12 mouse cellular contexts compared by ENCODE assay signal in the genomic region with DNA sequence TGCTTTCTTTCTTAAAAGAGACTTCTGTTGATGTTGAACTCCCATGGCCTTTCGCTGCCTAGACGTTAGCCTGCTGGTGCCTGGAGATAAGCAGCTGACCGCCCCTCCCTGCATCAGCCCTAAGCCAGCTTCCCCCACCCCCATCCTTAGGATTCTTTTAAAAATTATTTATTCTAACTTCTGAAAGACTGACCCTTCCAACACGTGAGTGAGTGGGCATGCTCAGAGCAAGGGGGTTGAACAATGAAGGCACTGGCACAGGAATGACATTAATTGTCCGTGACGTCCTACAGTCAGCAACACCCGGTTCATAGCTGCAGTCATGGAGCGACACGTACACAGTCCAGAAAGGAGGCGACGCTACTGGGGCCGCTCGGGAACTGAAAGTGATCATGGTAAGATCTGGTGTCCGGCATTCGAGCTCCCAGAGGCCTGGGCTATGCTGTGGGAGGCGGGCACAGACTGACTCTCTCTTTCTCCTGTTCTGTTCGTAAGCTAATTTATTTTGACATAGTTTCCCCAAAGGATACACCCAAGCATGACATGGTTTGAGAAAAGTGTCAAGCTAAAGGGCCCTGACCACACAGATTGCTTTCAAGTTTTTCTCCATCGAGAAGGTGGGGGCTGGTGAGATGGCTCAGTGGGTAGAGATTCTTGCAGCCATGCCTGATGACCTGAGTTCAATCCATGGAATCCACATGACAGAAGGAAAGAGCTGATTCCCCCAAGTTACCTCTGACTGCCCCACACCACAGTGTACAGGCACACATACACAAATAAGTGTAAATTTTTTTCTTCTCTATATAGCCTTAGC. TPM values are rescaled to one million over a fixed set of nuclear protein-coding genes. Genes with fewer than 3 reads are reported as not detected.
A peak's percentile ranks its signal among the peaks of the same experiment; 100 is the strongest.
DNase-seq lines count a peak whose midpoint lies in the region; ATAC-seq and TF ChIP-seq lines count a peak whose summit lies in the region.
"Had no signal": no experiment of that assay in that cellular context is flagged by ENCODE, and none has a peak within 500 bp of the region (broad histone marks: within the 10 kb centered on the region; RNA-seq: fewer than 3 reads in every experiment).

No protein-coding gene starts in this region.

- no peak for TF ChIP-seq CTCF in forebrain, postnatal 0 days (IDR thresholded peaks at IDR 0.05; ENCODE audit: low read depth)

- H3K4me3 ChIP-seq in kidney, embryonic 16.5 days (ENCODE audit: low read length), result no peak overlapping the region
- H3K4me3 ChIP-seq in liver, embryonic 13.5 days (replicated peaks), result peak overlapping the region; percentile 57
- H3K4me3 ChIP-seq in forebrain, postnatal 0 days (ENCODE audit: low read depth, low read length), result no peak overlapping the region

- H3K4me1 ChIP-seq in kidney, embryonic 16.5 days (ENCODE audit: insufficient read depth, low read length), result peaks cover 33% of the 10 kb centered on the region
- peaks cover 67% of the 10 kb centered on the region for H3K4me1 ChIP-seq in liver, embryonic 13.5 days (replicated peaks)
- no peaks in the 10 kb centered on the region for H3K4me1 ChIP-seq in forebrain, postnatal 0 days (ENCODE audit: insufficient read depth)

- peaks cover 33% of the 10 kb centered on the region for H3K36me3 ChIP-seq in kidney, embryonic 16.5 days (ENCODE audit: insufficient read depth, low read length)
- H3K36me3 ChIP-seq in liver, embryonic 13.5 days, result no peaks in the 10 kb centered on the region
- no peaks in the 10 kb centered on the region; the same call in 1 of the 2 replicates for H3K36me3 ChIP-seq in forebrain, postnatal 0 days (ENCODE audit: insufficient read depth)

- H3K27me3 ChIP-seq in kidney, embryonic 16.5 days (ENCODE audit: insufficient read depth, low read length), result no peaks in the 10 kb centered on the region
- H3K27me3 ChIP-seq in liver, embryonic 13.5 days, result no peaks in the 10 kb centered on the region
- no peaks in the 10 kb centered on the region for H3K27me3 ChIP-seq in forebrain, postnatal 0 days (ENCODE audit: insufficient read depth, low read length)
- H3K27me3 ChIP-seq: Patski had no signal

- WGBS in kidney, embryonic 16.5 days, result 36% methylated on average over 18 of the region's 18 CpGs
- 21% methylated on average over 18 of the region's 18 CpGs for WGBS in liver, embryonic 13.5 days (ENCODE audit: insufficient replicate concordance)
- WGBS in forebrain, postnatal 0 days, result 75% methylated on average over 18 of the region's 18 CpGs

- peak; percentile 69 for ATAC-seq in kidney, embryonic 16.5 days (ENCODE audit: low FRiP score, low TSS enrichment)
- peak; percentile 57 for ATAC-seq in common myeloid progenitor, adult 5-6 weeks (replicated peaks; ENCODE audit: low read depth, poor library complexity, severe bottlenecking)
- ATAC-seq in liver, embryonic 13.5 days (ENCODE audit: low read depth), result peak; percentile 93
- ATAC-seq in forebrain, postnatal 0 days, result no peak
- ATAC-seq: Patski had no signal

- no peak for DNase-seq in kidney, adult 11 months
- peak; percentile 80 for DNase-seq in liver, embryonic 13.5 days
- DNase-seq in spleen, postnatal 10 days (ENCODE audit: low spot score in 2 of 2), result peak; percentile 47 to 66
- no peak for DNase-seq in embryo, embryonic 9.5 days (ENCODE audit: extremely low spot score)
- no peak for DNase-seq in forebrain, postnatal 0 days
- DNase-seq: cerebellum, adult 2 months had no signal

- no peak overlapping the region for H3K4me2 ChIP-seq in kidney, embryonic 16.5 days (replicated peaks; ENCODE audit: low read depth, low read length)
- peak overlapping the region; percentile 65 for H3K4me2 ChIP-seq in liver, embryonic 13.5 days
- H3K4me2 ChIP-seq in forebrain, postnatal 0 days (ENCODE audit: low read depth), result no peak overlapping the region

- 0 out of 2 replicates have a peak overlapping the region, but pooled peaks have one; percentile 15 for H3K9ac ChIP-seq in kidney, embryonic 16.5 days (replicated peaks; ENCODE audit: low read length)
- H3K9ac ChIP-seq in liver, embryonic 13.5 days, result peak overlapping the region; percentile 75
- no peak overlapping the region for H3K9ac ChIP-seq in forebrain, postnatal 0 days

- H3K9me3 ChIP-seq in kidney, embryonic 16.5 days (ENCODE audit: low read length), result no peaks in the 10 kb centered on the region
- H3K9me3 ChIP-seq in liver, embryonic 13.5 days (replicated peaks), result no peaks in the 10 kb centered on the region
- no peaks in the 10 kb centered on the region for H3K9me3 ChIP-seq in forebrain, postnatal 0 days (ENCODE audit: low read length)

- H3K27ac ChIP-seq in kidney, embryonic 16.5 days (ENCODE audit: low read length), result peak overlapping the region; percentile 59
- H3K27ac ChIP-seq in liver, embryonic 13.5 days, result peak overlapping the region; percentile 98
- no peak overlapping the region for H3K27ac ChIP-seq in forebrain, postnatal 0 days (ENCODE audit: low read depth, low read length)

RNA-seq across cellular contexts. Expression of a gene that starts 25.8 kb away (rescaled TPM):
- polyA plus RNA-seq in kidney, embryonic 16.5 days (2015; fragmentation: Nextera tagmentation; extraction: Ambion mirVana), result not detected in 2 replicates
- not detected in 2 replicates for total RNA-seq in common myeloid progenitor, adult 5-6 weeks (2017)
- not detected in 2 replicates for polyA plus RNA-seq in liver, embryonic 13.5 days (2015; fragmentation: Nextera tagmentation; extraction: Ambion mirVana)
- not detected in 2 replicates for total RNA-seq in forebrain, postnatal 0 days (2014; rRNA removed)
- not detected in 2 replicates for polyA plus RNA-seq in forebrain, postnatal 0 days (2015; fragmentation: Nextera tagmentation; extraction: Ambion mirVana)
- total RNA-seq: left cerebral cortex, adult 8-10 months; neutrophil, adult 5-6 weeks had no signal
- polyA plus RNA-seq: cerebellum, adult 2 months; Patski; urinary bladder, adult 2 months had no signal

Comparison
In these comparisons a context has a peak if more than half of its experiments do, and no peak if none do; other contexts are left out.
1. DNase-seq: peak in liver, embryonic 13.5 days (single experiment) and spleen, postnatal 10 days (2 of 2); none in kidney, adult 11 months (single experiment), embryo, embryonic 9.5 days (single experiment) and forebrain, postnatal 0 days (single experiment).